Mouse (Mus musculus) lung, embryonic 14.5 days (tissue): ENCODE measurements at regions not wholly inside any gene's neighbourhood (a gene's known extent, or its start where the extent isn't known, plus 50 kb on each side); places are given as distances from the start of the nearest gene placed in this dataset.
"Not testable (repeated sequence)": the region's sequence is repeated elsewhere in the genome, so short reads cannot be mapped to it uniquely, and the experiment has no call there.

Experiments used
- ATAC-seq: fragments of 200-750 bp; cut with Nextera tagmentation; 2 replicates; pipeline ENCODE4 v1.8.0; 2017; ENCODE audit warnings: mild to moderate bottlenecking, moderate TSS enrichment, moderate library complexity; ENCODE audit not compliant: insufficient read depth
- DNase-seq: peaks from one replicate; pipeline ENCODE4 v3.0.0-alpha.2; 2015
- H3K27ac ChIP-seq: fragments of 300-500 bp; sonication (generic); 2 replicates; pipeline ENCODE4 v1.5.1; 2014; ENCODE audit warnings: low read depth, mild to moderate bottlenecking, moderate library complexity
- H3K27me3 ChIP-seq: fragments of 300-500 bp; sonication (generic); 2 replicates; pipeline ENCODE4 v1.6.1; 2014; ENCODE audit warnings: low read length, control low read depth; ENCODE audit not compliant: insufficient read depth
- H3K36me3 ChIP-seq: fragments of 300-500 bp; sonication (generic); 2 replicates; pipeline ENCODE4 v1.6.1; 2014; ENCODE audit warnings: control low read depth; ENCODE audit not compliant: insufficient read depth
- H3K4me1 ChIP-seq: fragments of 300-500 bp; sonication (generic); 2 replicates; pipeline ENCODE4 v1.6.1; 2014; ENCODE audit warnings: antibody characterized with exemption, control low read depth; ENCODE audit not compliant: insufficient read depth
- H3K4me2 ChIP-seq: fragments of 300-500 bp; sonication (generic); 2 replicates; pipeline ENCODE4 v1.6.1; 2014; ENCODE audit warnings: mild to moderate bottlenecking
- H3K4me3 ChIP-seq: fragments of 300-500 bp; sonication (generic); 2 replicates; pipeline ENCODE4 v1.5.1; 2014; ENCODE audit warnings: low read depth, low read length
- H3K9ac ChIP-seq: fragments of 300-500 bp; sonication (generic); 2 replicates; pipeline ENCODE4 v1.6.1; 2014
- H3K9me3 ChIP-seq: fragments of 300-500 bp; sonication (generic); 2 replicates; pipeline ENCODE4 v1.6.1; 2016; ENCODE audit warnings: low read depth, low read length, control low read depth
- WGBS: fragments of 180-500 bp; shearing (Covaris S2); extraction: QIAGEN DNeasy Blood & Tissue Kit; methylation state at CpG from one replicate; pipeline ENCODE4 v1.1.7; 2014; 5-methylcytosine and 5-hydroxymethylcytosine counted together

DNA sequence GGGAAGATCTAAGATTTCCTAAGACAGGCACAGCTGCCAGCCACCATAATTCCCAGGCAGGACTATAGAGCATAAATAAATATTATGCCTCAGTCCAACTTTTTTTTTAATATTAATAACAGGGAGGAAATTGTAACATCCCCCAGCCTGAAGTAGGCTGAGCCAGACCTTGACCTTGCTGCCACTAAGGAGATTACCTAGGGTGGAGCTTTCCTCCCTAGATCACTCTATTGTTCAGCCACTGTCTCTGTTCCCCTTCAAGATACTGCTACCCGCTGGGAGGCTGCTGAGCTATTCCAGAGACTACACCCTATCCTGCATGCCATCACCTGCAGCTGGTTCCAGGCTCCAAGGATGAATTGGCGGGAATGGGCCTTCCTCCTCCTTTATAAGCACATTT lies 437.4 kb downstream of the Sh2d4b start:
- H3K27ac ChIP-seq, H3K36me3 ChIP-seq, H3K4me1 ChIP-seq, H3K4me3 ChIP-seq, H3K9me3 ChIP-seq, DNase-seq, H3K4me2 ChIP-seq, ATAC-seq, H3K9ac ChIP-seq, H3K27me3 ChIP-seq: not testable (repeated sequence)
- WGBS = 75% methylated on average over 2 of the region's 2 CpGs

DNA sequence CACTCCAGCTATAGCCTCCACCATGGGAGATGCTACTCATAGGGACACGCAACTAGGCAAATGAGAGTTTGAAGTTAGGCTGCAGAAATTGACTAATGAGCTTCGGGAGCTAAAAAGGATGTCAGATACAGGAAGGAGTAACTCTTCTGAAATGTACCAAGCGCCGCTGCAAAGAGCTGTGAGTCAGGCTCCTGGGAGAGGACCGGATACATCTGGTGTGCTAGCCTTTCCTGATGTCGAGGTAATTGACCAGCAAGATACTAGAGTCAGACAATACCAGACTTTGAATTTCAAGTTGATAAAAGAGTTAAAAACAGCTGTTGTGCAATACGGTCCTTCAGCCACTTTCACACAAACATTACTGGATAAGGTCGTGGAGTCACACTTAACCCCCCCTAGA lies 442.2 kb downstream of the Sh2d4b start:
- not testable (repeated sequence) for ATAC-seq, H3K4me3 ChIP-seq, H3K27me3 ChIP-seq, H3K9ac ChIP-seq, H3K4me1 ChIP-seq, H3K27ac ChIP-seq, H3K9me3 ChIP-seq, H3K4me2 ChIP-seq, H3K36me3 ChIP-seq
- 70% methylated on average over 8 of the region's 8 CpGs for WGBS
- DNase-seq = peak; percentile 5

DNA sequence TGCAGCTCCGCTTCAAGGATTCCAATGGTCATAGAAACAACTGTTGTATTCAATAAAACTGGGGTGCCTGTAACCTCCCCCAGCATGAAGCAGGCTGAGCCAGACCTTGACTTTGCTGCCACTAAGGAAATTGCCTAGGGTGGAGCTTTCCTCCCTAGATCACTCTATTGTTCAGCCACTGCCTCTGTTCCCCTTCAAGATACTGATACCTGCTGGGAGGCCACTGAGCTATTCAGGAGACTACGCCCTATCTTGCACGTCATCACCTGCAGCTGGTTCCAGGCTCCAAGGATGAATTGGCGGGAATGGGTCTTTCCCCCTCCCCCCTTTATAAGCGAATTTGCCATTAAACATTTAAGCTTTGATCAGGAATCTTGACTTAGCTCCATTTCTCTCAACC lies 443.5 kb downstream of the Sh2d4b start:
- H3K4me1 ChIP-seq, H3K9me3 ChIP-seq, H3K4me3 ChIP-seq, H3K36me3 ChIP-seq, DNase-seq, H3K4me2 ChIP-seq, H3K9ac ChIP-seq, H3K27me3 ChIP-seq, ATAC-seq, H3K27ac ChIP-seq: not testable (repeated sequence)
- WGBS = 75% methylated on average over 5 of the region's 5 CpGs
